Mouse (Mus musculus): Measurements from ENCODE around the gene Plpp7. TPM values are rescaled to one million over a fixed set of nuclear protein-coding genes. Genes with fewer than 3 reads are reported as not detected.

Plpp7 gene
- total and polyA plus RNA-seq, 3 experiments: 7.3 to 15.1 TPM; not detected in 1

DNA sequence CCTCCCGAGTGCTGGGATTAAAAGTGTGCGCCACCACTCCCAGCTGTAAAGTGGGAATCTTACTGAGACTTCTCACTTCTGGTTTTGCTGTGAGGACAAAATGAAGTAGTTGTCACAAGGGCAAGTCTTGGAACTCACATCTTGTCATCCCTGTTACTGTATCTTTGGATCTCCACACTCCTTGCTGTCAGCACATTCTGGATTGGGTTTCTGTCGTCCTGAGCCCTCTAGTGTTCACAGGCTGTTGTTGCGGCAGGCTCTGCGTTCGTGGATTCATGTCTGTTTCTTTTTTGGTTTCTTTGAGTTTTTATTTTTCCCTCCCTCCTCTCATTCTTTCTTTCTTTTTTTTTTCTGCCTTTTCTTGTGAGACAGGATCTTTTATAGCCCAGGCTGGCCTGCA lies 35.1 kb downstream of the Plpp7 start (continued):
- peak; percentile 86 for TF ChIP-seq SIN3A (IDR thresholded peaks at IDR 0.05; ENCODE audit: low read length)
- TF ChIP-seq GATA1 (IDR thresholded peaks at IDR 0.05; ENCODE audit: low read depth, low read length): 0 out of 2 replicates have a peak, but pooled peaks have one; percentile 23
- TF ChIP-seq POLR2A (IDR thresholded peaks at IDR 0.05; ENCODE audit: control insufficient read depth in 1 of 2, insufficient read depth in 1 of 2, low read depth in 1 of 2, low read length in 2 of 2, poor library complexity in 1 of 2): no peak
- TF ChIP-seq HCFC1 (IDR thresholded peaks at IDR 0.05; ENCODE audit: low read depth, low read length): peak; percentile 55
- TF ChIP-seq RAD21 (IDR thresholded peaks at IDR 0.05; ENCODE audit: low read depth, low read length): peak; percentile 81
- TF ChIP-seq TBP (IDR thresholded peaks at IDR 0.05; ENCODE audit: low read depth, low read length): peak; percentile 52; the same call in 1 of the 2 replicates
- TF ChIP-seq BHLHE40 (IDR thresholded peaks at IDR 0.05; ENCODE audit: borderline replicate concordance, low read depth, low read length): no peak; the same call in 1 of the 2 replicates
- TF ChIP-seq CHD2 (IDR thresholded peaks at IDR 0.05; ENCODE audit: low read length): no peak
- TF ChIP-seq MYB (IDR thresholded peaks at IDR 0.05; ENCODE audit: low read depth, low read length): no peak
- no peak for TF ChIP-seq UBTF (IDR thresholded peaks at IDR 0.05; ENCODE audit: borderline replicate concordance, insufficient read depth, low read depth, low read length)
- no peak for TF ChIP-seq ZMIZ1 (IDR thresholded peaks at IDR 0.05; ENCODE audit: low read depth, low read length)

DNA sequence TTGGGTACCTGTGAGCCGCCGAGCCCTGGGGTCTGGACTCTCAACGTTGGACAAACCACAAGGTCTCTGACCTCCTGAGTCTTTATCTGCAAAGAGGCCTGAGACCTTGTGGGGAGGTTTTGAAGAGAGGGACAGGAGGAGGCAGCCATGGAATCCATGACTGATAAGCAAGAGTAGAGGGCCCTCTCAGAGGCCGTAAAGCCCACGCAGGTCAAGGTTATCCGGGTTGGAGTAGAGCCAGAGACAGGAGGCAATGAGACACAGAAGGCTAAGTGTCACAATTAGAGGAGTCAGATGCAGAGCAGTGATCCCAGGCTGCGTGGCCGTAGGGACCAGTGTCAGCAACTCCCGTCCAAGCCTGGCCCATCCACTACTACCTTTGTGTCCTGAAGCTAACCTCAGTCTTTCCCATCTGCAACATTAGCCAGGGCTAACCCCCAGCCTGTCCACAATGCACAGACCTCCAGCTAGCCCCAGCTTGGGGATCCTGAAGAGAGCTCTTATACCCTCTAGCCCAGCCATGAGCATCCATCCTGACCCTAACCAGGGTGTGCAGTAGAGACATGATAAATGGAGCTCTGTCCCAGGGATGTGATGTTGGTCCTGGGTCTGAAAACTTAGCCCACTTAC lies 36.0 kb downstream of the Plpp7 start:
- Histone ChIP-seq H3K9me3 (replicated peaks; ENCODE audit: insufficient read depth, low read length) (no peaks in the 10 kb centered on the region), H3K79me2 (ENCODE audit: control insufficient read depth, insufficient read depth, low read length, poor library complexity) (no peaks in the 10 kb centered on the region), H3K27me3 (ENCODE audit: control insufficient read depth in 1 of 2, insufficient read depth in 2 of 2, low read length in 2 of 2) (no peaks in the 10 kb centered on the region), H3K4me3 (ENCODE audit: control insufficient read depth in 1 of 2, insufficient read depth in 1 of 2, low read depth in 2 of 2, low read length in 2 of 2) (no peak overlapping the region; a peak in 1 of 4 replicates), H3K27ac (ENCODE audit: control insufficient read depth, low read depth, low read length) (peak overlapping the region; percentile 70), H3K36me3 (ENCODE audit: control insufficient read depth in 1 of 2, insufficient read depth in 2 of 2, low read length in 2 of 2) (peaks cover 0 to 32% of the 10 kb centered on the region in 2 experiments; a peak in 2 of 4 replicates), H3K4me1 (ENCODE audit: control insufficient read depth in 1 of 2, insufficient read depth in 2 of 2, low read length in 2 of 2) (peaks cover 25 to 38% of the 10 kb centered on the region in 2 experiments), H3K9ac (ENCODE audit: control insufficient read depth, low read depth, low read length, poor library complexity, severe bottlenecking) (peak overlapping the region; percentile 61)
- no peak for DNase-seq (ENCODE audit: low read depth, low spot score)
- TF ChIP-seq SIN3A (IDR thresholded peaks at IDR 0.05; ENCODE audit: low read length) (0 out of 2 replicates have a peak, but pooled peaks have one; percentile 7), MYC (IDR thresholded peaks at IDR 0.05; ENCODE audit: low read depth, low read length) (no peak)

DNA sequence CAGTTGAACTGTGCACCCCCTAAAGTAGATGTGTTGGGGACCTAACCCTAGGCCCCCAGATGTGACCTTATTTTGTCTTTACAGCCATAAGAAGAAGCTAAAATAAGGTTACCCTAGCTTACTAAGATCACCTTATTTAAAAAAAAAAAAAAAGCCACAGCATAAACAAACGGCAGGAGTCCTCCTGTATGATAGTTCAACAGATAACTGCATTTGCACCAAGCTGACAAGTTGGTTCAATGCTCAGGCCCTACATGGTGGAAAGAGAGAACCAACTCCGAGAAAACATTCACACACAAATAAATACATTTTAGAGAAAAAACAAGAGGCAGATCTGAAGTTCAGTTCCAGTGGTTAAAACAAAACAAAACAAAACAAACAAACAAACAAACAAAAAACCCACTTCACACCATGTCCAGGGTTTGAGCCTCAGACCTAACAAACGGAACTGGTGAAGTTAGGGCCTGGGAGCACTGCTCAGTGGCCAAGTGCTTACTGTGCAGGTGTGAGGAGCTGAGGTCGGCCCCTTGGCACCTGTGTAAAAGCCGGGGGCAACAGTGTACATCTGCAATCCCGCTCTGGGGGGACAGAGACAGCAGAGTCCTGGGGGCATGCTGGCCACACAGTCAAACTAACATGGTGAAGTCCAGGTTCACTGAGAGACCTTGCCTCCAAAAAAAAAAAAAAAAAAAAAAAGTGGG lies 36.7 kb downstream of the Plpp7 start:
- TF ChIP-seq SMC3 (IDR thresholded peaks at IDR 0.05; ENCODE audit: low read depth, low read length) (0 out of 2 replicates have a peak, but pooled peaks have one; percentile 13), CTCF (IDR thresholded peaks at IDR 0.05 in 2 of 3, conservative IDR thresholded peaks at IDR 0.05 in 1 of 3; ENCODE audit: control insufficient read depth in 1 of 3, insufficient read depth in 1 of 3, low read depth in 2 of 3, low read length in 3 of 3, poor library complexity in 1 of 3, severe bottlenecking in 1 of 3) (no peak), ZNF384 (IDR thresholded peaks at IDR 0.05; ENCODE audit: low read depth, low read length) (peak; percentile 95), ETS1 (IDR thresholded peaks at IDR 0.05; ENCODE audit: low read depth, low read length) (peak; percentile 45; the same call in 1 of the 2 replicates), EP300 (IDR thresholded peaks at IDR 0.05; ENCODE audit: low read depth in 1 of 2, low read length in 2 of 2) (0 out of 4 replicates have a peak, but pooled peaks of 1 of the 2 experiments have one; percentile 17), JUND (IDR thresholded peaks at IDR 0.05; ENCODE audit: low read depth, low read length) (no peak), GATA1 (IDR thresholded peaks at IDR 0.05; ENCODE audit: low read depth, low read length) (0 out of 2 replicates have a peak, but pooled peaks have one; percentile 24), MEF2A (IDR thresholded peaks at IDR 0.05; ENCODE audit: extremely low read depth, insufficient replicate concordance, low read depth, low read length, poor library complexity, severe bottlenecking) (no peak), CHD1 (IDR thresholded peaks at IDR 0.05; ENCODE audit: low read depth, low read length) (no peak), UBTF (IDR thresholded peaks at IDR 0.05; ENCODE audit: borderline replicate concordance, insufficient read depth, low read depth, low read length) (no peak), ZMIZ1 (IDR thresholded peaks at IDR 0.05; ENCODE audit: low read depth, low read length) (no peak)
- peaks cover 0 to 30% of the 10 kb centered on the region in 2 experiments; a peak in 2 of 4 replicates for H3K36me3 ChIP-seq (ENCODE audit: control insufficient read depth in 1 of 2, insufficient read depth in 2 of 2, low read length in 2 of 2)
- no peaks in the 10 kb centered on the region for H3K27me3 ChIP-seq (ENCODE audit: control insufficient read depth in 1 of 2, insufficient read depth in 2 of 2, low read length in 2 of 2)
- peak overlapping the region; percentile 58 for H3K9ac ChIP-seq (ENCODE audit: control insufficient read depth, low read depth, low read length, poor library complexity, severe bottlenecking)
- H3K4me1 ChIP-seq (ENCODE audit: control insufficient read depth in 1 of 2, insufficient read depth in 2 of 2, low read length in 2 of 2): peaks cover 25 to 37% of the 10 kb centered on the region in 2 experiments
- H3K79me2 ChIP-seq (ENCODE audit: control insufficient read depth, insufficient read depth, low read length, poor library complexity): no peaks in the 10 kb centered on the region
- H3K4me3 ChIP-seq (ENCODE audit: control insufficient read depth in 1 of 2, insufficient read depth in 1 of 2, low read depth in 2 of 2, low read length in 2 of 2): peak overlapping the region; percentile 25 to 46
- DNase-seq (ENCODE audit: low read depth, low spot score): peak; percentile 50
- peak overlapping the region; percentile 70 for H3K27ac ChIP-seq (ENCODE audit: control insufficient read depth, low read depth, low read length)
- no peaks in the 10 kb centered on the region for H3K9me3 ChIP-seq (replicated peaks; ENCODE audit: insufficient read depth, low read length)

Measured in MEL (cell line).